Mouse (Mus musculus) cerebellum, adult 2 months (tissue): ENCODE measurements around the gene Large2.
"Not testable (repeated sequence)": the region's sequence is repeated elsewhere in the genome, so short reads cannot be mapped to it uniquely, and the experiment has no call there.

Experiments used
- CTCF ChIP-seq: fragments of 200-500 bp; IDR thresholded peaks from 2 replicates; pipeline ENCODE4 v1.5.1; 2011; ENCODE audit warnings: low read depth, mild to moderate bottlenecking, control low read depth, low read length, moderate library complexity, borderline replicate concordance; ENCODE audit not compliant: insufficient read depth
- POLR2A ChIP-seq: fragments of 200-500 bp; IDR thresholded peaks from 2 replicates; pipeline ENCODE4 v1.6.1; 2011; ENCODE audit warnings: low read length, control low read depth, borderline replicate concordance; ENCODE audit not compliant: insufficient read depth

DNA sequence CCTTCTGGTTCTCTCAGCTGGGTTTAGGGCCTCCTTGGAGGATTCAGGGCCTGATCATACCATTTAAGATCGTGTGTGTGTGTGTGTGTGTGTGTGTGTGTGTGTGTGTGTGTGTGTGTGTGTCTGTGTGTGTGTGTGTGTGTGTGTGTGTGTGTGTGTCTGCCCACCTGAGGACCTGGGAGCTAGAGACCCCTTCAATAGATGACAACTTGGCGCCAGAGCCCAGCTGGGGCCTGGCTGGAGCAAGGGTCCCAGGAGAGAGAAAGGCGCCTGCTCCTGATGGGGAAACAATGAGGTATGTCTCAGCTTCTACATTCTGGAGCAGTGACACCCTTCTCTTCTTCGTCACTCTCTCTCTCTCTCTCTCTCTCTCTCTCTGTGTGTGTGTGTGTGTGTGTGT is 25.2 kb upstream of the Large2 start:
- TF ChIP-seq CTCF, POLR2A: not testable (repeated sequence)
